In the genomic region with DNA sequence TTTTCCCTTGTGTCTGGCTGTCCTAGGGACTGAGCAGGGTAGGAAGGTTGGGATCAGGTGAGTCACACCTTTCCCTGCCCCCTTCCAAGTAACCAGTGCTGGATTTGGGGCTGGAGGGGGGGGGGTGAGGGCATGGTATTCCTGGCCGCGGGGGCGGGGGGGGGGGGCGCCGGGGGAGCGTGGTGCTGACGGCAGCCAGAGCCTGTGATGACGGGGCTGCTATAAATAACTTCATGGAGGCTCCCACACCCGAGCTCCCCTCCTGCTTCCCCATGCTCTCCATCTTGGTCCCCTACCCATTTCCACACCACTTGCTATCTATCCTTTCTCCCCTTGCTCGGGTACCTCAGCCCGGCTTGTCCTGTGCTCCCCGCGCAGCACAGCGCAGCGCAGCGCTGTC, we compare ENCODE assay signal across 9 mouse cellular contexts. TPM values are rescaled to one million over a fixed set of nuclear protein-coding genes. Genes with fewer than 3 reads are reported as not detected.
DNase-seq lines count a peak whose midpoint lies in the region; ATAC-seq lines count a peak whose summit lies in the region.
"Had no signal": no experiment of that assay in that cellular context is flagged by ENCODE, and none has a peak within 500 bp of the region (broad histone marks: within the 10 kb centered on the region; RNA-seq: fewer than 3 reads in every experiment).

No protein-coding gene starts in this region.

- peak overlapping the region; percentile 70 for H3K9ac ChIP-seq in heart, embryonic 14.5 days (ENCODE audit: low read length)
- peak overlapping the region; percentile 37 for H3K9ac ChIP-seq in embryonic facial prominence, embryonic 14.5 days (ENCODE audit: low read depth, low read length)
- H3K9ac ChIP-seq in hindbrain, embryonic 12.5 days, result peak overlapping the region; percentile 97
- H3K9ac ChIP-seq in midbrain, embryonic 14.5 days (replicated peaks; ENCODE audit: low read length), result peak overlapping the region; percentile 62

- DNase-seq in heart, adult 9 months (ENCODE audit: low spot score in 2 of 2), result no peak
- no peak for DNase-seq in embryonic facial prominence, embryonic 14.5 days (ENCODE audit: low spot score)
- peak; percentile 31 for DNase-seq in midbrain, embryonic 14.5 days
- DNase-seq in cerebellum, postnatal 10 days, result no peak
- no peak for DNase-seq in T-cell, adult 2 months (ENCODE audit: low spot score)
- DNase-seq in spleen, postnatal 36 days (ENCODE audit: low spot score in 2 of 2), result no peak
- DNase-seq: thymus, postnatal 4 days had no signal

- no peak for ATAC-seq in heart, embryonic 14.5 days (ENCODE audit: insufficient number of reproducible peaks, insufficient read depth, low FRiP score, low read depth)
- ATAC-seq in embryonic facial prominence, embryonic 14.5 days (ENCODE audit: low read depth), result no peak
- no peak for ATAC-seq in hindbrain, embryonic 12.5 days (ENCODE audit: low FRiP score)
- no peak for ATAC-seq in midbrain, embryonic 14.5 days (ENCODE audit: low FRiP score, low TSS enrichment)

- H3K36me3 ChIP-seq in heart, embryonic 14.5 days (ENCODE audit: control insufficient read depth, insufficient read depth, low read length), result peaks cover 29% of the 10 kb centered on the region
- H3K36me3 ChIP-seq in embryonic facial prominence, embryonic 14.5 days (ENCODE audit: control insufficient read depth, insufficient read depth, low read length), result peaks cover 41% of the 10 kb centered on the region
- peaks cover 42% of the 10 kb centered on the region for H3K36me3 ChIP-seq in hindbrain, embryonic 12.5 days
- peaks cover 40% of the 10 kb centered on the region for H3K36me3 ChIP-seq in midbrain, embryonic 14.5 days (ENCODE audit: control insufficient read depth, insufficient read depth, low read length)

- no peaks in the 10 kb centered on the region for H3K9me3 ChIP-seq in heart, embryonic 14.5 days (ENCODE audit: control insufficient read depth, low read length)
- no peaks in the 10 kb centered on the region for H3K9me3 ChIP-seq in embryonic facial prominence, embryonic 14.5 days (ENCODE audit: control insufficient read depth, low read length)
- no peaks in the 10 kb centered on the region for H3K9me3 ChIP-seq in hindbrain, embryonic 12.5 days (replicated peaks)
- no peaks in the 10 kb centered on the region for H3K9me3 ChIP-seq in midbrain, embryonic 14.5 days (ENCODE audit: control insufficient read depth, low read length)

- H3K27me3 ChIP-seq in heart, embryonic 14.5 days (ENCODE audit: control insufficient read depth, insufficient read depth, low read length), result no peaks in the 10 kb centered on the region
- H3K27me3 ChIP-seq in embryonic facial prominence, embryonic 14.5 days (replicated peaks; ENCODE audit: control insufficient read depth, insufficient read depth, low read length), result no peaks in the 10 kb centered on the region
- no peaks in the 10 kb centered on the region for H3K27me3 ChIP-seq in hindbrain, embryonic 12.5 days
- H3K27me3 ChIP-seq in midbrain, embryonic 14.5 days (ENCODE audit: control insufficient read depth, insufficient read depth, low read length), result no peaks in the 10 kb centered on the region

- peak overlapping the region; percentile 23 to 24; a peak in 3 of 4 replicates for H3K4me3 ChIP-seq in heart, embryonic 14.5 days (ENCODE audit: control insufficient read depth in 1 of 2, insufficient read depth in 1 of 2, low read depth in 1 of 2, low read length in 2 of 2)
- 0 out of 2 replicates have a peak overlapping the region, but pooled peaks have one; percentile 3 for H3K4me3 ChIP-seq in embryonic facial prominence, embryonic 14.5 days (ENCODE audit: low read depth, low read length)
- H3K4me3 ChIP-seq in hindbrain, embryonic 12.5 days, result peak overlapping the region; percentile 41
- peak overlapping the region; percentile 36 for H3K4me3 ChIP-seq in midbrain, embryonic 14.5 days (replicated peaks; ENCODE audit: low read depth, low read length)

- H3K27ac ChIP-seq in heart, embryonic 14.5 days (replicated peaks in 1 of 2; ENCODE audit: control insufficient read depth in 1 of 2, insufficient read depth in 1 of 2, low read depth in 2 of 2, low read length in 2 of 2), result peak overlapping the region; percentile 87 to 95
- H3K27ac ChIP-seq in embryonic facial prominence, embryonic 14.5 days (replicated peaks; ENCODE audit: low read depth, low read length), result no peak overlapping the region
- H3K27ac ChIP-seq in hindbrain, embryonic 12.5 days, result peak overlapping the region; percentile 48
- H3K27ac ChIP-seq in midbrain, embryonic 14.5 days (replicated peaks; ENCODE audit: low read depth, low read length), result peak overlapping the region; percentile 57

- peak overlapping the region; percentile 68 for H3K4me2 ChIP-seq in heart, embryonic 14.5 days (ENCODE audit: low read length)
- peak overlapping the region; percentile 69 for H3K4me2 ChIP-seq in embryonic facial prominence, embryonic 14.5 days (ENCODE audit: low read depth, low read length)
- peak overlapping the region; percentile 99 for H3K4me2 ChIP-seq in hindbrain, embryonic 12.5 days (replicated peaks)
- peak overlapping the region; percentile 92 for H3K4me2 ChIP-seq in midbrain, embryonic 14.5 days (ENCODE audit: low read length)

- H3K4me1 ChIP-seq in heart, embryonic 14.5 days (ENCODE audit: control insufficient read depth in 2 of 2, insufficient read depth in 2 of 2, low read length in 2 of 2), result peaks cover 39 to 62% of the 10 kb centered on the region in 2 experiments
- peaks cover 43% of the 10 kb centered on the region for H3K4me1 ChIP-seq in embryonic facial prominence, embryonic 14.5 days (ENCODE audit: control insufficient read depth, insufficient read depth, low read length)
- H3K4me1 ChIP-seq in hindbrain, embryonic 12.5 days, result peaks cover 58% of the 10 kb centered on the region
- peaks cover 45% of the 10 kb centered on the region for H3K4me1 ChIP-seq in midbrain, embryonic 14.5 days (ENCODE audit: control insufficient read depth, insufficient read depth, low read length)

- whole genome bisulfite sequencing in heart, embryonic 14.5 days, result 21% methylated on average over 12 of the region's 16 CpGs
- 30% methylated on average over 7 of the region's 16 CpGs for WGBS in embryonic facial prominence, embryonic 14.5 days
- WGBS in hindbrain, embryonic 12.5 days, result 30% methylated on average over 8 of the region's 16 CpGs
- 16% methylated on average over 12 of the region's 16 CpGs for WGBS in midbrain, embryonic 14.5 days

RNA-seq across cellular contexts. Expression of a gene that starts 12.7 kb away (rescaled TPM):
- 1.5 TPM in 2 replicates for polyA plus RNA-seq in heart, embryonic 14.5 days (2014; fragmentation: Nextera tagmentation; extraction: Ambion mirVana)
- 1.4 and 2.6 TPM in 2 replicates for polyA plus RNA-seq in embryonic facial prominence, embryonic 14.5 days (2014; fragmentation: Nextera tagmentation; extraction: Ambion mirVana)
- 4.2 and 4.4 TPM in 2 replicates for polyA plus RNA-seq in hindbrain, embryonic 12.5 days (2016; fragmentation: Nextera tagmentation; extraction: Ambion mirVana)
- polyA plus RNA-seq in midbrain, embryonic 14.5 days (2014; fragmentation: Nextera tagmentation; extraction: Ambion mirVana), result 5.5 and 9.7 TPM in 2 replicates

RNA-seq across cellular contexts. Expression of a gene that starts 14.4 kb away (rescaled TPM):
- polyA plus RNA-seq in heart, embryonic 14.5 days (2014; fragmentation: Nextera tagmentation; extraction: Ambion mirVana), result 156 and 173 TPM in 2 replicates
- 142 and 148 TPM in 2 replicates for polyA plus RNA-seq in embryonic facial prominence, embryonic 14.5 days (2014; fragmentation: Nextera tagmentation; extraction: Ambion mirVana)
- polyA plus RNA-seq in hindbrain, embryonic 12.5 days (2016; fragmentation: Nextera tagmentation; extraction: Ambion mirVana), result 131 and 149 TPM in 2 replicates
- 99.2 and 108 TPM in 2 replicates for polyA plus RNA-seq in midbrain, embryonic 14.5 days (2014; fragmentation: Nextera tagmentation; extraction: Ambion mirVana)

RNA-seq across cellular contexts. Expression of a gene that starts 19.2 kb away (rescaled TPM):
- polyA plus RNA-seq in heart, embryonic 14.5 days (2014; fragmentation: Nextera tagmentation; extraction: Ambion mirVana), result 6.8 TPM in 2 replicates
- polyA plus RNA-seq in embryonic facial prominence, embryonic 14.5 days (2014; fragmentation: Nextera tagmentation; extraction: Ambion mirVana), result 9.0 and 9.1 TPM in 2 replicates
- 19.4 and 19.7 TPM in 2 replicates for polyA plus RNA-seq in hindbrain, embryonic 12.5 days (2016; fragmentation: Nextera tagmentation; extraction: Ambion mirVana)
- 8.7 and 11.3 TPM in 2 replicates for polyA plus RNA-seq in midbrain, embryonic 14.5 days (2014; fragmentation: Nextera tagmentation; extraction: Ambion mirVana)

RNA-seq across cellular contexts. Expression of a gene that starts 20.9 kb away (rescaled TPM):
- polyA plus RNA-seq in heart, embryonic 14.5 days (2014; fragmentation: Nextera tagmentation; extraction: Ambion mirVana), result 5.2 and 8.0 TPM in 2 replicates
- polyA plus RNA-seq in embryonic facial prominence, embryonic 14.5 days (2014; fragmentation: Nextera tagmentation; extraction: Ambion mirVana), result 10.0 and 12.0 TPM in 2 replicates
- 14.6 and 15.7 TPM in 2 replicates for polyA plus RNA-seq in hindbrain, embryonic 12.5 days (2016; fragmentation: Nextera tagmentation; extraction: Ambion mirVana)
- 18.2 and 24.0 TPM in 2 replicates for polyA plus RNA-seq in midbrain, embryonic 14.5 days (2014; fragmentation: Nextera tagmentation; extraction: Ambion mirVana)

RNA-seq across cellular contexts. Expression of a gene that starts 36.8 kb away (rescaled TPM):
- 4.2 and 5.0 TPM in 2 replicates for polyA plus RNA-seq in heart, embryonic 14.5 days (2014; fragmentation: Nextera tagmentation; extraction: Ambion mirVana)
- 3.0 and 4.7 TPM in 2 replicates for polyA plus RNA-seq in embryonic facial prominence, embryonic 14.5 days (2014; fragmentation: Nextera tagmentation; extraction: Ambion mirVana)
- polyA plus RNA-seq in hindbrain, embryonic 12.5 days (2016; fragmentation: Nextera tagmentation; extraction: Ambion mirVana), result 5.4 and 5.5 TPM in 2 replicates
- 1.2 and 2.3 TPM in 2 replicates for polyA plus RNA-seq in midbrain, embryonic 14.5 days (2014; fragmentation: Nextera tagmentation; extraction: Ambion mirVana)

Comparison
In these comparisons a context has a peak if more than half of its experiments do, and no peak if none do; other contexts are left out.
1. H3K9ac ChIP-seq: peak in every context shown above with its lines; median percentile 97 in hindbrain, embryonic 12.5 days; 70 in heart, embryonic 14.5 days; 62 in midbrain, embryonic 14.5 days; 37 in embryonic facial prominence, embryonic 14.5 days.